Mouse (Mus musculus) liver, embryonic 14.5 days (tissue): ENCODE data around the gene Cd151.

Experiments
- CTCF ChIP-seq: IDR thresholded peaks from 2 replicates; pipeline ENCODE4 v1.5.1; 2016; ENCODE audit warnings: antibody characterized with exemption, low read depth, control low read depth
- EP300 ChIP-seq: IDR thresholded peaks from 2 replicates; pipeline ENCODE4 v1.6.1; 2016; ENCODE audit warnings: antibody characterized with exemption, low read depth

DNA sequence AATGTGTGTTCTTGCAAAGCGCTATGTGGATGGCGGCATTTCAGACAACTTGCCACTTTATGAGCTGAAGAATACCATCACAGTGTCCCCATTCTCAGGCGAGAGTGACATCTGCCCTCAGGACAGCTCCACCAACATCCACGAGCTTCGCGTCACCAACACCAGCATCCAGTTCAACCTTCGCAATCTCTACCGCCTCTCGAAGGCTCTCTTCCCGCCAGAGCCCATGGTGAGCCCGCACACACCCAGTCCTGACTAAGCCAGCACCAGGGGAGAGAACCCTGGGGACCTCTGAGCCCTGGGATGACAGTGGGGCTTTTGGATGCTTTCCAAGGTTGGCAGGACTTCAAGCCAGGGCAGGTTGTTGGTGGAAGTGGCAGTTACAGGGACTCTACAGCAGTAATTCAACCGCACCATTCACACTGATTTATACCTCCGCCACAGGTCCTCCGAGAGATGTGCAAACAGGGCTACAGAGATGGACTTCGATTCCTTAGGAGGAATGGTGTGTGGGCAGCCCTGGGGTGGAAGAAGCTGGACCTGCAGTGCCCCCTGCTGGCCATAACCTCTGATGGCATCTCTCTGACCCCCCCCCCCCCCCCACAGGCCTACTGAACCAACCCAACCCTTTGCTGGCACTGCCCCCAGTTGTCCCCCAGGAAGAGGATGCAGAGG is 9.1 kb upstream of the Cd151 start:
- TF ChIP-seq EP300 (no peak), CTCF (peak; percentile 86)
